Comparison of ENCODE assay signal across 8 mouse cellular contexts in the genomic region with DNA sequence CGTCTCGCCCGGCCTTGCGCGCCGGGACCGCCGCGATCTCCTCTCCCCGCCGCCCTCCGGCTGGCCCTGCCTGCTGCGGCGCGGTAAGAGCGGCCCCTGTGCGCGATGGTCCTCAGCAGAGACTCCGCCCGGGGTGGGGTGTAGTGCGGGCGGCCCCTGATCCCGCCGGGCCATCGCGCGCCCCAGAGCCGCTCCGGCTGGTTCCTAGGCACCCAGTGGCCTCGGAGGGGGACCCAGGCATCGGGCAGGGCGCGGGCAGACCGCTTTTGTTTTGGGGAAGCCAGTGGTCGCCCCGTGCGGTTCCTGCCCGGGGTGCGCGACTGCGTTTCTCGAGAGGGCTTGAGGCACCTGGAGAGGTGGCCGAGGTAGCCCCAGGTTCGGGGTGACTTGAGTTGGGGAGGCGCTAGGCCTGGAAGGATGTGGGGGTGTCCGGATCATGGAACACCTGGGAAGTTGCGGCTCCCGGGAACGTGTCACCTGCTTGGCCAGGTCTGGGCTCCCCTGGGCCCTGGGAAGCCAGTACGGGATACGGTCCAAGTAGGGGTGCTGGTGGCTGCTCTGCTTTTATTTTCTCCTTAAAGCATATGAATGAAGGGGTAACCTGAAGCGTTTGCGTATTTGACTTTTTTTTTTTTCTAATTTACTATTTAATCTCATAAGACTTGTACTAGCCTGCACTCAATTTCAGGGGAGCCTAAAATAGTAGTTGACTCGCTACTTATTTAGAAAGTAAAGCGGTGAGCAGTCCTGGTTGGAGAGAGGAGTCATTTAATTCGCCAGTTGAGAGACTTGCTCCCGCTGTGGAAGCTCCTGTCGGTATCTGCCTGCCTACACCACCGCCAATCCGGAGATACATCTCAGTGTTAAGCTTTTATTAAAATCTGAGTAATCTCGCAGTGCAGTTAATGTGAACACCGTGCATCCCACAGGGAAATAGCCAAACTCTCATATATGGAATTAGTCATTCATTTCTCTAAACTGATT. TPM values are rescaled to one million over a fixed set of nuclear protein-coding genes. Genes with fewer than 3 reads are reported as not detected.
DNase-seq lines count a peak whose midpoint lies in the region; ATAC-seq and TF ChIP-seq lines count a peak whose summit lies in the region.

No protein-coding gene starts in this region.

- peak; percentile 79 for ATAC-seq in forebrain, embryonic 11.5 days (replicated peaks; ENCODE audit: low FRiP score)
- peak; percentile 53 for ATAC-seq in intestine, postnatal 0 days
- peak; percentile 40; the same call in 1 of the 2 replicates for ATAC-seq in megakaryocyte progenitor cell, adult 5-6 weeks (replicated peaks; ENCODE audit: poor library complexity)

- no peak for TF ChIP-seq POLR2A in thymus, adult 2 months (IDR thresholded peaks at IDR 0.05; ENCODE audit: control insufficient read depth, extremely low read depth, insufficient read depth, low read length, poor library complexity)

- H3K4me1 ChIP-seq in thymus, adult 2 months (replicated peaks; ENCODE audit: control insufficient read depth, insufficient read depth, low read length), result peaks cover 38% of the 10 kb centered on the region
- H3K4me1 ChIP-seq in forebrain, embryonic 11.5 days (replicated peaks; ENCODE audit: control insufficient read depth, insufficient read depth, low read length), result peaks cover 6% of the 10 kb centered on the region; the same call in 1 of the 2 replicates
- peaks cover 13% of the 10 kb centered on the region for H3K4me1 ChIP-seq in intestine, postnatal 0 days (replicated peaks; ENCODE audit: control insufficient read depth, insufficient read depth, low read length)

- no peaks in the 10 kb centered on the region for H3K27me3 ChIP-seq in thymus, adult 2 months (ENCODE audit: control insufficient read depth, insufficient read depth, low read length)
- peaks cover 10% of the 10 kb centered on the region for H3K27me3 ChIP-seq in forebrain, embryonic 11.5 days (ENCODE audit: control insufficient read depth, insufficient read depth, low read length)
- H3K27me3 ChIP-seq in intestine, postnatal 0 days (replicated peaks; ENCODE audit: control insufficient read depth, insufficient read depth, low read length), result no peaks in the 10 kb centered on the region

- DNase-seq in adrenal gland, adult 8-10 months, result peak; percentile 32
- no peak for DNase-seq in adrenal gland, adult 18-20 months (ENCODE audit: low spot score in 2 of 2)
- peak; percentile 39 for DNase-seq in thymus, adult 2 months
- DNase-seq in thymus, adult 18-20 months, result no peak
- peak; percentile 46 for DNase-seq in forebrain, embryonic 11.5 days (ENCODE audit: low spot score)
- peak; percentile 44 to 58 for DNase-seq in thymus, postnatal 10 days (ENCODE audit: low spot score in 2 of 2)

- H3K27ac ChIP-seq in thymus, adult 2 months (ENCODE audit: control insufficient read depth, insufficient read depth, low read length), result peak overlapping the region; percentile 78
- no peak overlapping the region for H3K27ac ChIP-seq in forebrain, embryonic 11.5 days (ENCODE audit: low read depth, low read length)
- peak overlapping the region; percentile 98 for H3K27ac ChIP-seq in intestine, postnatal 0 days (ENCODE audit: low read depth, low read length)

- peak overlapping the region; percentile 90 for H3K4me2 ChIP-seq in forebrain, embryonic 11.5 days (ENCODE audit: low read depth, low read length, severe bottlenecking)
- peak overlapping the region; percentile 88 for H3K4me2 ChIP-seq in intestine, postnatal 0 days (replicated peaks; ENCODE audit: low read depth)

- peak overlapping the region; percentile 94 for H3K4me3 ChIP-seq in thymus, adult 2 months (ENCODE audit: control insufficient read depth, insufficient read depth, low read length)
- H3K4me3 ChIP-seq in forebrain, embryonic 11.5 days (ENCODE audit: low read depth, low read length), result peak overlapping the region; percentile 69
- H3K4me3 ChIP-seq in intestine, postnatal 0 days (ENCODE audit: low read depth, low read length), result peak overlapping the region; percentile 94

- H3K36me3 ChIP-seq in thymus, adult 2 months (ENCODE audit: control insufficient read depth, insufficient read depth, low read length), result peaks cover 17% of the 10 kb centered on the region
- no peaks in the 10 kb centered on the region for H3K36me3 ChIP-seq in forebrain, embryonic 11.5 days (ENCODE audit: control insufficient read depth, insufficient read depth, low read length)
- H3K36me3 ChIP-seq in intestine, postnatal 0 days (ENCODE audit: control insufficient read depth, insufficient read depth), result peaks cover 14% of the 10 kb centered on the region

- no peak for TF ChIP-seq CTCF in thymus, adult 2 months (IDR thresholded peaks at IDR 0.05; ENCODE audit: borderline replicate concordance, control insufficient read depth, extremely low read depth, insufficient read depth, low read length, poor library complexity)
- no peak for TF ChIP-seq CTCF in intestine, postnatal 0 days (IDR thresholded peaks at IDR 0.05; ENCODE audit: low read depth)

- no peaks in the 10 kb centered on the region for H3K9me3 ChIP-seq in forebrain, embryonic 11.5 days (ENCODE audit: control insufficient read depth, low read length)
- no peaks in the 10 kb centered on the region for H3K9me3 ChIP-seq in intestine, postnatal 0 days (ENCODE audit: control insufficient read depth)

- 1% methylated on average over 62 of the region's 62 CpGs for WGBS in thymus, adult 2 months
- 1% methylated on average over 59 of the region's 62 CpGs for WGBS in forebrain, embryonic 11.5 days
- under 1% methylated on average over 62 of the region's 62 CpGs for WGBS in intestine, postnatal 0 days

- peak overlapping the region; percentile 88 for H3K9ac ChIP-seq in forebrain, embryonic 11.5 days (ENCODE audit: low read length)
- peak overlapping the region; percentile 99 for H3K9ac ChIP-seq in intestine, postnatal 0 days (ENCODE audit: low read depth, low read length)

RNA-seq across cellular contexts. Expression of a gene that starts 1.0 kb away (rescaled TPM):
- 10 to 100 TPM; 44.7 to 78.5 (median 58.4) TPM for total RNA-seq in adrenal gland, adult 8-10 months (2022)
- total RNA-seq in adrenal gland, adult 18-20 months (2021), result 10 to 100 TPM; 46.4 to 46.6 TPM
- polyA plus RNA-seq in thymus, adult 2 months (2012; rRNA removed), result 343 and 598 TPM in 2 replicates
- 15.6 and 16.1 TPM in 2 replicates for polyA plus RNA-seq in forebrain, embryonic 11.5 days (2014; fragmentation: Nextera tagmentation; extraction: Ambion mirVana)
- 34.6 and 36.8 TPM in 2 replicates for polyA plus RNA-seq in intestine, postnatal 0 days (2015; fragmentation: Nextera tagmentation; extraction: Ambion mirVana)
- total RNA-seq in megakaryocyte progenitor cell, adult 5-6 weeks (2015), result 9.9 and 12.1 TPM in 2 replicates
- total RNA-seq in megakaryocyte progenitor cell, adult 5-6 weeks (2017), result 7.0 and 9.8 TPM in 2 replicates

Comparison
In these comparisons a context has a peak if more than half of its experiments do, and no peak if none do; other contexts are left out.
1. DNase-seq: peak in adrenal gland, adult 8-10 months (single experiment), thymus, adult 2 months (single experiment), forebrain, embryonic 11.5 days (single experiment) and thymus, postnatal 10 days (2 of 2); none in adrenal gland, adult 18-20 months (0 of 2) and thymus, adult 18-20 months (0 of 2).
2. Peak in every context shown above with its lines, with median percentiles within 50 percentile points of each other: H3K4me3 ChIP-seq and ATAC-seq.